Mouse (Mus musculus): ENCODE data around the gene Ms4a14. TPM values are rescaled to one million over a fixed set of nuclear protein-coding genes. Genes with fewer than 3 reads are reported as not detected.
"Not testable (repeated sequence)": the region's sequence is repeated elsewhere in the genome, so short reads cannot be mapped to it uniquely, and the experiment has no call there.

The Ms4a14 gene
- polyA plus RNA-seq, 1 experiment, result not detected

- no peaks in the 10 kb centered on the region for H3K4me1 ChIP-seq (ENCODE audit: control insufficient read depth, insufficient read depth, low read length)
- H3K36me3 ChIP-seq (ENCODE audit: control insufficient read depth, insufficient read depth, low read length, poor library complexity, severe bottlenecking), result no peaks in the 10 kb centered on the region
- no peak overlapping the region for H3K9ac ChIP-seq (ENCODE audit: low read depth, poor library complexity, severe bottlenecking)
- H3K27me3 ChIP-seq (ENCODE audit: control insufficient read depth, insufficient read depth, low read length, poor library complexity, severe bottlenecking), result no peaks in the 10 kb centered on the region
- H3K27ac ChIP-seq (ENCODE audit: insufficient read depth, low read length), result no peak overlapping the region
- TF ChIP-seq EP300 (IDR thresholded peaks at IDR 0.05; ENCODE audit: insufficient read depth, low read depth, low read length), result no peak
- no peak for TF ChIP-seq POLR2A (IDR thresholded peaks at IDR 0.05; ENCODE audit: insufficient read depth, low read length)
- TF ChIP-seq CTCF (IDR thresholded peaks at IDR 0.05; ENCODE audit: low read depth, low read length), result no peak
- H3K9me3 ChIP-seq (replicated peaks; ENCODE audit: control insufficient read depth, insufficient read depth, low read length, poor library complexity, severe bottlenecking), result no peaks in the 10 kb centered on the region
- no peak overlapping the region for H3K4me3 ChIP-seq (ENCODE audit: low read depth, low read length)
Observed at GRCm38 (mm10) chr19:11276431-11276830, 37.8 kb downstream of the Ms4a14 start.

GRCm38 (mm10) chr19:11266956-11267355 is 47.3 kb downstream of the Ms4a14 start:
- Histone ChIP-seq H3K9ac (ENCODE audit: low read depth, poor library complexity, severe bottlenecking) (no peak overlapping the region), H3K36me3 (ENCODE audit: control insufficient read depth, insufficient read depth, low read length, poor library complexity, severe bottlenecking) (no peaks in the 10 kb centered on the region), H3K27ac (ENCODE audit: insufficient read depth, low read length) (no peak overlapping the region), H3K27me3 (ENCODE audit: control insufficient read depth, insufficient read depth, low read length, poor library complexity, severe bottlenecking) (no peaks in the 10 kb centered on the region), H3K4me3 (ENCODE audit: low read depth, low read length) (no peak overlapping the region), H3K4me1 (ENCODE audit: control insufficient read depth, insufficient read depth, low read length) (no peaks in the 10 kb centered on the region), H3K9me3 (replicated peaks; ENCODE audit: control insufficient read depth, insufficient read depth, low read length, poor library complexity, severe bottlenecking) (no peaks in the 10 kb centered on the region)
- no peak for TF ChIP-seq POLR2A (IDR thresholded peaks at IDR 0.05; ENCODE audit: insufficient read depth, low read length)

- no peaks in the 10 kb centered on the region for H3K27me3 ChIP-seq (ENCODE audit: control insufficient read depth, insufficient read depth, low read length, poor library complexity, severe bottlenecking)
- TF ChIP-seq EP300 (IDR thresholded peaks at IDR 0.05; ENCODE audit: insufficient read depth, low read depth, low read length), result no peak
- H3K4me3 ChIP-seq (ENCODE audit: low read depth, low read length), result no peak within 1 kb of the TSS
- no peaks in the 10 kb centered on the region for H3K4me1 ChIP-seq (ENCODE audit: control insufficient read depth, insufficient read depth, low read length)
- H3K36me3 ChIP-seq (ENCODE audit: control insufficient read depth, insufficient read depth, low read length, poor library complexity, severe bottlenecking), result no peaks in the 10 kb centered on the region
- H3K27ac ChIP-seq (ENCODE audit: insufficient read depth, low read length), result no peak within 1 kb of the TSS
- no peak within 1 kb of the TSS for H3K9ac ChIP-seq (ENCODE audit: low read depth, poor library complexity, severe bottlenecking)
- no peaks in the 10 kb centered on the region for H3K9me3 ChIP-seq (replicated peaks; ENCODE audit: control insufficient read depth, insufficient read depth, low read length, poor library complexity, severe bottlenecking)
Observed at GRCm38 (mm10) chr19:11266052-11266845, 48.0 kb downstream of the Ms4a14 start, which contains the start of gene Ms4a1. Ms4a1 (minus strand) TSS chr19:11266241.

- no peak for TF ChIP-seq POLR2A (IDR thresholded peaks at IDR 0.05; ENCODE audit: insufficient read depth, low read length)
- Histone ChIP-seq H3K27ac (ENCODE audit: insufficient read depth, low read length) (no peak overlapping the region), H3K9me3 (replicated peaks; ENCODE audit: control insufficient read depth, insufficient read depth, low read length, poor library complexity, severe bottlenecking) (no peaks in the 10 kb centered on the region), H3K36me3 (ENCODE audit: control insufficient read depth, insufficient read depth, low read length, poor library complexity, severe bottlenecking) (no peaks in the 10 kb centered on the region), H3K27me3 (ENCODE audit: control insufficient read depth, insufficient read depth, low read length, poor library complexity, severe bottlenecking) (no peaks in the 10 kb centered on the region), H3K4me3 (ENCODE audit: low read depth, low read length) (no peak overlapping the region), H3K9ac (ENCODE audit: low read depth, poor library complexity, severe bottlenecking) (no peak overlapping the region), H3K4me1 (ENCODE audit: control insufficient read depth, insufficient read depth, low read length) (no peaks in the 10 kb centered on the region)
Observed at GRCm38 (mm10) chr19:11264602-11265185, 49.6 kb downstream of the Ms4a14 start.

- H3K9ac ChIP-seq (ENCODE audit: low read depth, poor library complexity, severe bottlenecking), result no peak overlapping the region
- H3K4me3 ChIP-seq (ENCODE audit: low read depth, low read length), result no peak overlapping the region
- H3K9me3 ChIP-seq (replicated peaks; ENCODE audit: control insufficient read depth, insufficient read depth, low read length, poor library complexity, severe bottlenecking), result no peaks in the 10 kb centered on the region
- no peaks in the 10 kb centered on the region for H3K27me3 ChIP-seq (ENCODE audit: control insufficient read depth, insufficient read depth, low read length, poor library complexity, severe bottlenecking)
- H3K36me3 ChIP-seq (ENCODE audit: control insufficient read depth, insufficient read depth, low read length, poor library complexity, severe bottlenecking), result no peaks in the 10 kb centered on the region
- H3K27ac ChIP-seq (ENCODE audit: insufficient read depth, low read length), result no peak overlapping the region
- TF ChIP-seq CTCF (IDR thresholded peaks at IDR 0.05; ENCODE audit: low read depth, low read length) (no peak), POLR2A (IDR thresholded peaks at IDR 0.05; ENCODE audit: insufficient read depth, low read length) (no peak)
- H3K4me1 ChIP-seq (ENCODE audit: control insufficient read depth, insufficient read depth, low read length), result no peaks in the 10 kb centered on the region
Observed at GRCm38 (mm10) chr19:11263549-11263948, 50.7 kb downstream of the Ms4a14 start.

GRCm38 (mm10) chr19:11262932-11263331 is 51.3 kb downstream of the Ms4a14 start:
- not testable (repeated sequence) for H3K27me3 ChIP-seq (ENCODE audit: control insufficient read depth, insufficient read depth, low read length, poor library complexity, severe bottlenecking); H3K4me1 ChIP-seq (ENCODE audit: control insufficient read depth, insufficient read depth, low read length); H3K36me3 ChIP-seq (ENCODE audit: control insufficient read depth, insufficient read depth, low read length, poor library complexity, severe bottlenecking); H3K27ac ChIP-seq (ENCODE audit: insufficient read depth, low read length); H3K9me3 ChIP-seq (replicated peaks; ENCODE audit: control insufficient read depth, insufficient read depth, low read length, poor library complexity, severe bottlenecking); H3K9ac ChIP-seq (ENCODE audit: low read depth, poor library complexity, severe bottlenecking); H3K4me3 ChIP-seq (ENCODE audit: low read depth, low read length)

All from ES-Bruce4 (cell line).